Mouse (Mus musculus) myocyte (in vitro differentiated cells): ENCODE data around the gene Olfr713. TPM values are rescaled to one million over a fixed set of nuclear protein-coding genes. Genes with fewer than 3 reads are reported as not detected.

ENCODE experiments used
- H3K27me3 ChIP-seq: one replicate; pipeline ENCODE4 v1.6.1; 2011; ENCODE audit not compliant: control insufficient read depth, insufficient read depth, insufficient read length
- H3K36me3 ChIP-seq: one replicate; pipeline ENCODE4 v1.6.1; 2011; ENCODE audit not compliant: control insufficient read depth, insufficient read depth
- H3K4me2 ChIP-seq: one replicate; pipeline ENCODE4 v1.6.1; 2011; ENCODE audit warnings: low read depth, control low read depth
- H3K4me3 ChIP-seq: one replicate; pipeline ENCODE4 v1.5.1; 2011; ENCODE audit warnings: mild to moderate bottlenecking, control low read depth, moderate library complexity
- H3K79me2 ChIP-seq: one replicate; pipeline ENCODE4 v1.6.1; 2011; ENCODE audit not compliant: control insufficient read depth, insufficient read depth
- H3ac ChIP-seq: one replicate; pipeline ENCODE4 v1.6.1; 2011; ENCODE audit not compliant: control insufficient read depth, insufficient read length
- CEBPB ChIP-seq: IDR thresholded peaks from 2 replicates; pipeline ENCODE4 v1.6.1; 2011; ENCODE audit warnings: mild to moderate bottlenecking, moderate library complexity; ENCODE audit not compliant: poor library complexity, insufficient read depth, severe bottlenecking
- E2F4 ChIP-seq: IDR thresholded peaks from one replicate; pipeline ENCODE4 v1.6.1; 2011; ENCODE audit warnings: mild to moderate bottlenecking, control low read depth, moderate library complexity; ENCODE audit not compliant: insufficient read depth
- MAX ChIP-seq: IDR thresholded peaks from one replicate; pipeline ENCODE4 v1.6.1; 2011; ENCODE audit warnings: low read depth, mild to moderate bottlenecking, control low read depth
- MYOD1 ChIP-seq, 3 experiments: IDR thresholded peaks; one replicate each; pipeline ENCODE4 v1.6.1; 2011; ENCODE audit warnings: control low read depth in 2 of 3, low read depth in 2 of 3, mild to moderate bottlenecking in 2 of 3, moderate library complexity in 1 of 3; ENCODE audit not compliant: insufficient read length in 2 of 3, control insufficient read depth in 1 of 3
- MYOG ChIP-seq, 3 experiments: IDR thresholded peaks; one replicate each; pipeline ENCODE4 v1.6.1; 2011; ENCODE audit warnings: control low read depth in 2 of 3, low read depth in 2 of 3, mild to moderate bottlenecking in 2 of 3; ENCODE audit not compliant: insufficient read length in 2 of 3, control insufficient read depth in 1 of 3, insufficient read depth in 1 of 3
- POLR2A ChIP-seq: IDR thresholded peaks from one replicate; pipeline ENCODE4 v1.6.1; 2011; ENCODE audit warnings: low read depth, mild to moderate bottlenecking, control low read depth, moderate library complexity; ENCODE audit not compliant: insufficient read length
- POLR2AphosphoS2 ChIP-seq: IDR thresholded peaks from one replicate; pipeline ENCODE4 v1.6.1; 2011; ENCODE audit warnings: low read depth, control low read depth; ENCODE audit not compliant: insufficient read length
- REST ChIP-seq: IDR thresholded peaks from one replicate; pipeline ENCODE4 v1.6.1; 2011; ENCODE audit warnings: mild to moderate bottlenecking, control low read depth, moderate library complexity; ENCODE audit not compliant: insufficient read depth, insufficient read length
- SRF ChIP-seq: IDR thresholded peaks from one replicate; pipeline ENCODE4 v1.6.1; 2011; ENCODE audit warnings: low read depth; ENCODE audit not compliant: control insufficient read depth, insufficient read length
- TCF12 ChIP-seq: IDR thresholded peaks from one replicate; pipeline ENCODE4 v1.6.1; 2011; ENCODE audit warnings: mild to moderate bottlenecking, control low read depth; ENCODE audit not compliant: poor library complexity, insufficient read depth, severe bottlenecking
- TCF3 ChIP-seq: IDR thresholded peaks from one replicate; pipeline ENCODE4 v1.6.1; 2011; ENCODE audit warnings: low read depth, control low read depth; ENCODE audit not compliant: insufficient read length
- USF1 ChIP-seq: IDR thresholded peaks from one replicate; pipeline ENCODE4 v1.6.1; 2011; ENCODE audit warnings: low read depth, mild to moderate bottlenecking, control low read depth, moderate library complexity
- polyA plus RNA-seq: library from polyadenylated mRNA; unstranded; fragments of >200 nt; fragmentation: generic; extraction: Trizol; gene quantifications from one replicate; pipeline ENCODE4 v1.2.1, GENCODE M21; 2012; ENCODE audit warnings: missing spikeins

Gene Olfr713
- polyA plus RNA-seq, 1 experiment, result not detected

DNA sequence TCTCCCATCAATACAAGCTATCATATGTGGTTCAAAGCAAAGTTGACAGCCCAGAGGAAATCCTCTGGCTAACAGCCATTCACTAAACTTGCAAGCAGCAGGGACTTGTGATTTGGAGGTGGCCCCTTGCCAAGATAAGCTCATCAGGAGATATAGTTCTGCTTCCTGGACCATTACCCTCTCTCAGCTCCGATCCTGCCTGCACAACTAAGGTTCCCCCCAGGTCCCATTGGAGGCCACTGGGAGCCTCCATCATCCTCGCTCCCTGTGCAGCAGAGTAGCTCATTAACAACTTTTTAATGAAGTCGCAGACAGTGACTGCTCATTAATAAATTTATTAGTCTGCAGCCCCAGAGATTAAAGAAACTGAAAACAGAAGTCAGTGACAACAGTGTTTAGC is 16.6 kb downstream of the Olfr713 start:
- H3K27me3 ChIP-seq, result no peaks in the 10 kb centered on the region
- H3K79me2 ChIP-seq, result no peaks in the 10 kb centered on the region
- no peak for TF ChIP-seq SRF
- no peak for TF ChIP-seq USF1
- no peak for TF ChIP-seq E2F4
- TF ChIP-seq MAX, result no peak
- no peak for TF ChIP-seq TCF12
- no peak for TF ChIP-seq TCF3
- TF ChIP-seq POLR2AphosphoS2, result no peak
- TF ChIP-seq REST, result no peak
- no peak for TF ChIP-seq MYOG (IDR thresholded peaks at IDR 0.05; ENCODE audit: control insufficient read depth in 1 of 3, insufficient read depth in 1 of 3, insufficient read length in 2 of 3, low read depth in 2 of 3)
- TF ChIP-seq CEBPB, result no peak
- no peak for TF ChIP-seq POLR2A
- no peak for TF ChIP-seq MYOD1 (IDR thresholded peaks at IDR 0.05; ENCODE audit: control insufficient read depth in 1 of 3, insufficient read length in 2 of 3, low read depth in 2 of 3)
- no peak overlapping the region for H3K4me2 ChIP-seq
- no peak overlapping the region for H3K4me3 ChIP-seq
- H3K36me3 ChIP-seq, result no peaks in the 10 kb centered on the region
- H3ac ChIP-seq, result no peak overlapping the region

DNA sequence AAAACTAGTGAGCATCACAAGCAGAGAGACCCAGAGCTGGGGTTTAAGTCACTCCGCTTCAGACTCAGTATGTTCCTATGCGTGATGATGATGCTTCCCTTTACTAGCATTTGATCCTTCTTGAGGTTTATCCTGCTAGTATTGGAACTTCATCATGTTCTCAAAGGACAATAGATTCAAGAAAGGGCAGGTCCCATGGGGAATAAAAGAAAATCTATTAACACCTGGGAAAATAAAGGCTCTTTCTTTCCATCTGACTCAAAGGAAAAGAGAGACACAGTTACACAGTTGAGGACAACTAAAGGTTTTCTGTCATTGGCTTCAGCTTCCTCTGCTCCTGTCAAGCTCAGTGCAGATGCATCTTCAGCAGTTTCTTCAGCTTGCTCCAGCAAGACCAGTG is 39.7 kb downstream of the Olfr713 start, which contains the start of gene Olfr714:
Olfr714 (plus strand) TSS at position 301 of the 400 bp plus-strand sequence.
- no peak for TF ChIP-seq MYOD1 (IDR thresholded peaks at IDR 0.05; ENCODE audit: control insufficient read depth in 1 of 3, insufficient read length in 2 of 3, low read depth in 2 of 3)
- TF ChIP-seq REST, result no peak
- TF ChIP-seq POLR2AphosphoS2, result no peak
- no peak for TF ChIP-seq MYOG (IDR thresholded peaks at IDR 0.05; ENCODE audit: control insufficient read depth in 1 of 3, insufficient read depth in 1 of 3, insufficient read length in 2 of 3, low read depth in 2 of 3)
- TF ChIP-seq CEBPB, result no peak
- no peak for TF ChIP-seq USF1
- no peak for TF ChIP-seq TCF12
- TF ChIP-seq POLR2A, result no peak
- no peak for TF ChIP-seq E2F4
- TF ChIP-seq MAX, result no peak
- Histone ChIP-seq H3K79me2 (no peaks in the 10 kb centered on the region), H3K4me2 (no peak within 1 kb of the TSS), H3K27me3 (no peaks in the 10 kb centered on the region), H3K4me3 (no peak within 1 kb of the TSS), H3ac (no peak within 1 kb of the TSS), H3K36me3 (no peaks in the 10 kb centered on the region)

Other genes starting within 250 kb of the Olfr713 start
- not detected for gene Olfr699, start 238.0 kb upstream of the Olfr713 start, polyA plus RNA-seq
- not detected for gene Olfr700, start 222.3 kb upstream of the Olfr713 start, polyA plus RNA-seq
- not detected for gene Olfr701, start 217.0 kb upstream of the Olfr713 start, polyA plus RNA-seq
- not detected for gene Olfr702, start 197.3 kb upstream of the Olfr713 start, polyA plus RNA-seq
- not detected for gene Olfr703, start 187.8 kb upstream of the Olfr713 start, polyA plus RNA-seq
- gene Olfr704, start 168.0 kb upstream of the Olfr713 start, polyA plus RNA-seq, result not detected
- not detected for gene Olfr705, start 154.3 kb upstream of the Olfr713 start, polyA plus RNA-seq
- gene Olfr706, start 143.0 kb upstream of the Olfr713 start, polyA plus RNA-seq, result not detected
- gene Olfr707, start 129.9 kb upstream of the Olfr713 start, polyA plus RNA-seq, result not detected
- not detected for gene Olfr1532-ps1, start 123.2 kb upstream of the Olfr713 start, polyA plus RNA-seq
- gene Olfr709-ps1, start 99.0 kb upstream of the Olfr713 start, polyA plus RNA-seq, result not detected
- gene Olfr710, start 82.9 kb upstream of the Olfr713 start, polyA plus RNA-seq, result not detected
- not detected for gene Olfr6, start 67.2 kb upstream of the Olfr713 start, polyA plus RNA-seq
- gene Olfr711, start 55.7 kb upstream of the Olfr713 start, polyA plus RNA-seq, result not detected
- not detected for gene Olfr2, start 25.1 kb upstream of the Olfr713 start, polyA plus RNA-seq
- gene Olfr714, start 39.8 kb downstream of the Olfr713 start, polyA plus RNA-seq, result not detected
- gene Olfr17, start 62.0 kb downstream of the Olfr713 start, polyA plus RNA-seq, result not detected
- gene Olfr715b, start 79.2 kb downstream of the Olfr713 start, polyA plus RNA-seq, result not detected
- not detected for gene Olfr715, start 99.9 kb downstream of the Olfr713 start, polyA plus RNA-seq
- gene Olfr716, start 107.2 kb downstream of the Olfr713 start, polyA plus RNA-seq, result not detected
- gene Nlrp14, start 135.8 kb downstream of the Olfr713 start, polyA plus RNA-seq, result not detected
- not detected for gene Rbmxl2, start 178.3 kb downstream of the Olfr713 start, polyA plus RNA-seq